Mouse (Mus musculus): ENCODE measurements around the gene Rapgef3. TPM values are rescaled to one million over a fixed set of nuclear protein-coding genes. Genes with fewer than 3 reads are reported as not detected.

Gene Rapgef3
- 6.6 and 10.8 TPM in 2 replicates for polyA plus RNA-seq (2011; ENCODE audit: insufficient read length, low read depth, missing spikeins)

GRCm38 (mm10) chr15:97767280-97768186, at the start of gene Rapgef3:
Gene Rapgef3 (minus strand): TSS chr15:97767972.
- TF ChIP-seq CTCF (IDR thresholded peaks at IDR 0.05; ENCODE audit: borderline replicate concordance, insufficient read depth, low read length) (peak; percentile 39; the same call in 1 of the 2 replicates), POLR2A (IDR thresholded peaks at IDR 0.05; ENCODE audit: low read depth, low read length) (peak; percentile 39)
- H3K27ac ChIP-seq (ENCODE audit: insufficient read depth, low read length), result peak within 1 kb of the TSS; percentile 36; the same call in 1 of the 2 replicates
- H3K4me1 ChIP-seq (ENCODE audit: control insufficient read depth, insufficient read depth, low read length), result peaks cover 2% of the 10 kb centered on the region
- peak within 1 kb of the TSS; percentile 56 for H3K4me3 ChIP-seq (ENCODE audit: insufficient read depth, low read length)

GRCm38 (mm10) chr15:97816199-97816994, 48.6 kb upstream of the Rapgef3 start:
- peaks cover 24% of the 10 kb centered on the region for H3K4me1 ChIP-seq (ENCODE audit: control insufficient read depth, insufficient read depth, low read length)
- H3K4me3 ChIP-seq (ENCODE audit: insufficient read depth, low read length), result no peak overlapping the region
- no peak overlapping the region for H3K27ac ChIP-seq (ENCODE audit: insufficient read depth, low read length)
- TF ChIP-seq CTCF (IDR thresholded peaks at IDR 0.05; ENCODE audit: borderline replicate concordance, insufficient read depth, low read length) (no peak), POLR2A (IDR thresholded peaks at IDR 0.05; ENCODE audit: low read depth, low read length) (no peak)

- no peak overlapping the region for H3K4me3 ChIP-seq (ENCODE audit: insufficient read depth, low read length)
- 0 out of 2 replicates have a peak overlapping the region, but pooled peaks have one; percentile 9 for H3K27ac ChIP-seq (ENCODE audit: insufficient read depth, low read length)
- H3K4me1 ChIP-seq (ENCODE audit: control insufficient read depth, insufficient read depth, low read length), result peaks cover 18% of the 10 kb centered on the region
- no peak for TF ChIP-seq CTCF (IDR thresholded peaks at IDR 0.05; ENCODE audit: borderline replicate concordance, insufficient read depth, low read length)
Measured at GRCm38 (mm10) chr15:97815254-97815653, 47.5 kb upstream of the Rapgef3 start.

- no peak overlapping the region for H3K4me3 ChIP-seq (ENCODE audit: insufficient read depth, low read length)
- H3K27ac ChIP-seq (ENCODE audit: insufficient read depth, low read length), result peak overlapping the region; percentile 9; the same call in 1 of the 2 replicates
- H3K4me1 ChIP-seq (ENCODE audit: control insufficient read depth, insufficient read depth, low read length), result peaks cover 18% of the 10 kb centered on the region
- TF ChIP-seq CTCF (IDR thresholded peaks at IDR 0.05; ENCODE audit: borderline replicate concordance, insufficient read depth, low read length) (no peak), POLR2A (IDR thresholded peaks at IDR 0.05; ENCODE audit: low read depth, low read length) (no peak)
Measured at GRCm38 (mm10) chr15:97814703-97815102, 46.9 kb upstream of the Rapgef3 start.

GRCm38 (mm10) chr15:97813452-97814204, 45.9 kb upstream of the Rapgef3 start:
- Histone ChIP-seq H3K27ac (ENCODE audit: insufficient read depth, low read length) (peak overlapping the region; percentile 13), H3K4me3 (ENCODE audit: insufficient read depth, low read length) (no peak overlapping the region), H3K4me1 (ENCODE audit: control insufficient read depth, insufficient read depth, low read length) (peaks cover 18% of the 10 kb centered on the region)
- TF ChIP-seq POLR2A (IDR thresholded peaks at IDR 0.05; ENCODE audit: low read depth, low read length) (no peak), CTCF (IDR thresholded peaks at IDR 0.05; ENCODE audit: borderline replicate concordance, insufficient read depth, low read length) (no peak)

GRCm38 (mm10) chr15:97812875-97813274, 45.1 kb upstream of the Rapgef3 start:
- no peak for TF ChIP-seq CTCF (IDR thresholded peaks at IDR 0.05; ENCODE audit: borderline replicate concordance, insufficient read depth, low read length)
- no peak for TF ChIP-seq POLR2A (IDR thresholded peaks at IDR 0.05; ENCODE audit: low read depth, low read length)
- Histone ChIP-seq H3K4me1 (ENCODE audit: control insufficient read depth, insufficient read depth, low read length) (peaks cover 18% of the 10 kb centered on the region), H3K27ac (ENCODE audit: insufficient read depth, low read length) (peak overlapping the region; percentile 28), H3K4me3 (ENCODE audit: insufficient read depth, low read length) (no peak overlapping the region)

GRCm38 (mm10) chr15:97812126-97812525, 44.4 kb upstream of the Rapgef3 start:
- Histone ChIP-seq H3K4me3 (ENCODE audit: insufficient read depth, low read length) (no peak overlapping the region), H3K4me1 (ENCODE audit: control insufficient read depth, insufficient read depth, low read length) (peaks cover 18% of the 10 kb centered on the region), H3K27ac (ENCODE audit: insufficient read depth, low read length) (peak overlapping the region; percentile 28)
- TF ChIP-seq POLR2A (IDR thresholded peaks at IDR 0.05; ENCODE audit: low read depth, low read length) (no peak), CTCF (IDR thresholded peaks at IDR 0.05; ENCODE audit: borderline replicate concordance, insufficient read depth, low read length) (no peak)

GRCm38 (mm10) chr15:97811307-97811706, 43.5 kb upstream of the Rapgef3 start:
- H3K4me1 ChIP-seq (ENCODE audit: control insufficient read depth, insufficient read depth, low read length), result peaks cover 18% of the 10 kb centered on the region
- TF ChIP-seq CTCF (IDR thresholded peaks at IDR 0.05; ENCODE audit: borderline replicate concordance, insufficient read depth, low read length) (no peak), POLR2A (IDR thresholded peaks at IDR 0.05; ENCODE audit: low read depth, low read length) (no peak)
- no peak overlapping the region for H3K4me3 ChIP-seq (ENCODE audit: insufficient read depth, low read length)
- no peak overlapping the region for H3K27ac ChIP-seq (ENCODE audit: insufficient read depth, low read length)

- TF ChIP-seq POLR2A (IDR thresholded peaks at IDR 0.05; ENCODE audit: low read depth, low read length) (no peak), CTCF (IDR thresholded peaks at IDR 0.05; ENCODE audit: borderline replicate concordance, insufficient read depth, low read length) (no peak)
- no peak overlapping the region for H3K4me3 ChIP-seq (ENCODE audit: insufficient read depth, low read length)
- no peak overlapping the region for H3K27ac ChIP-seq (ENCODE audit: insufficient read depth, low read length)
- H3K4me1 ChIP-seq (ENCODE audit: control insufficient read depth, insufficient read depth, low read length), result peaks cover 18% of the 10 kb centered on the region
Measured at GRCm38 (mm10) chr15:97810399-97810798, 42.6 kb upstream of the Rapgef3 start.

All from embryonic fibroblast, embryonic 13.5 days (primary cell).